Mouse (Mus musculus) heart, postnatal 0 days (tissue): ENCODE measurements at regions not wholly inside any gene's neighbourhood (a gene's known extent, or its start where the extent isn't known, plus 50 kb on each side); places are given as distances from the start of the nearest gene placed in this dataset.

Experiments
- ATAC-seq: fragments of 200-750 bp; cut with Nextera tagmentation; 2 replicates; pipeline ENCODE4 v1.8.0; 2017; ENCODE audit warnings: low read depth, moderate number of reproducible peaks, moderate library complexity; ENCODE audit not compliant: insufficient read depth
- DNase-seq: peaks from one replicate; pipeline ENCODE4 v3.0.0-alpha.2; 2016; ENCODE audit warnings: low spot score
- H3K27ac ChIP-seq: fragments of 300-500 bp; sonication (generic); 2 replicates; pipeline ENCODE4 v1.5.1; 2014; ENCODE audit warnings: low read depth, mild to moderate bottlenecking
- H3K27me3 ChIP-seq: fragments of 300-500 bp; sonication (generic); 2 replicates; pipeline ENCODE4 v1.6.1; 2014; ENCODE audit warnings: low read length, mixed read lengths; ENCODE audit not compliant: control insufficient read depth, insufficient read depth
- H3K36me3 ChIP-seq: fragments of 300-500 bp; sonication (generic); replicated peaks from 2 replicates; pipeline ENCODE4 v1.6.1; 2014; ENCODE audit warnings: low read length, mixed read lengths; ENCODE audit not compliant: control insufficient read depth, insufficient read depth
- H3K4me1 ChIP-seq: fragments of 300-500 bp; sonication (generic); 2 replicates; pipeline ENCODE4 v1.6.1; 2014; ENCODE audit warnings: antibody characterized with exemption; ENCODE audit not compliant: control insufficient read depth, insufficient read depth
- H3K4me2 ChIP-seq: fragments of 300-500 bp; sonication (generic); 2 replicates; pipeline ENCODE4 v1.6.1; 2014; ENCODE audit warnings: low read depth, mild to moderate bottlenecking, low read length, moderate library complexity
- H3K4me3 ChIP-seq: fragments of 300-500 bp; sonication (generic); 2 replicates; pipeline ENCODE4 v1.5.1; 2014; ENCODE audit warnings: low read depth, low read length
- H3K9ac ChIP-seq: fragments of 300-500 bp; sonication (generic); replicated peaks from 2 replicates; pipeline ENCODE4 v1.6.1; 2014; ENCODE audit warnings: low read depth, low read length, mixed read lengths
- H3K9me3 ChIP-seq: fragments of 300-500 bp; sonication (generic); replicated peaks from 2 replicates; pipeline ENCODE4 v1.6.1; 2016; ENCODE audit warnings: low read length; ENCODE audit not compliant: control insufficient read depth
- CTCF ChIP-seq: IDR thresholded peaks from 2 replicates; pipeline ENCODE4 v1.5.1; 2016; ENCODE audit warnings: antibody characterized with exemption, control low read depth, low read depth
- EP300 ChIP-seq: IDR thresholded peaks from 2 replicates; pipeline ENCODE4 v1.6.1; 2016; ENCODE audit warnings: antibody characterized with exemption, low read depth
- WGBS: fragments of 180-500 bp; shearing (Covaris S2); extraction: QIAGEN DNeasy Blood & Tissue Kit; methylation state at CpG from one replicate; pipeline ENCODE4 v1.1.7; 2014; 5-methylcytosine and 5-hydroxymethylcytosine counted together

DNA sequence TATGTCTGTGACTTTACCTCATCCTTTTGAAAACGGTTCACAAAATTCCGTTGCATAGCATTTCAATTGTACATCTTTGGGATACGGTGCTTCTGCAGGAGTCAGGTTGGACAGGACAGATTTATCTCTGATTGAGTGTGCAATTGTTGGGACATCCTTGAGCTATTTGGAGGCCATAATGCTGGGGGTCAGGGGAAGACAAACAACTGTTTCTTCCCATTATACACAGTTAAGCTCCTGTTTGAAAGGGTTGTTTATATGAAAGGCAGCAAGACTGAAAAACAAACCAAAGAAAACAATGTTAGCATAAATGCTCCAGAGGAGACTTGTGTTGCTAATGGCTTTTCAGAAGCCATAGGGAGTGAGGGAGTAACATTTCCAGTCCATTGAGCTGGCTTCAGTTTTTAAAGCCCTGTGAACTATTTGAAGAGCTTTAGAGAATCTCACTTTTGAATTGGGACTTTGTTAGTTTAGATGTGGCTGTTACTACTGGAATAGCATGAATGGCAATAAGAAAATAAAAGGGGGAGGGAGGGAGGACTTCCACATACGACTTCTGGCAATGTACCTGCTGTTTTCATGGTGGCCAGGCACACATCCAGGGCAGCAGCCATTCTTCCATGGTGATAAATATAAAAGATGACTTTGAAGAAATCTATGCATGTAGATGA lies 351.3 kb downstream of the Rpl36a-ps1 start:
- Histone ChIP-seq H3K9ac (no peak overlapping the region), H3K27me3 (no peaks in the 10 kb centered on the region), H3K27ac (no peak overlapping the region), H3K9me3 (no peaks in the 10 kb centered on the region), H3K4me2 (no peak overlapping the region), H3K36me3 (no peaks in the 10 kb centered on the region), H3K4me1 (no peaks in the 10 kb centered on the region), H3K4me3 (no peak overlapping the region)
- DNase-seq (no peak), ATAC-seq (no peak)
- WGBS: 72% methylated on average over 4 of the region's 4 CpGs
- TF ChIP-seq EP300 (no peak), CTCF (no peak)

DNA sequence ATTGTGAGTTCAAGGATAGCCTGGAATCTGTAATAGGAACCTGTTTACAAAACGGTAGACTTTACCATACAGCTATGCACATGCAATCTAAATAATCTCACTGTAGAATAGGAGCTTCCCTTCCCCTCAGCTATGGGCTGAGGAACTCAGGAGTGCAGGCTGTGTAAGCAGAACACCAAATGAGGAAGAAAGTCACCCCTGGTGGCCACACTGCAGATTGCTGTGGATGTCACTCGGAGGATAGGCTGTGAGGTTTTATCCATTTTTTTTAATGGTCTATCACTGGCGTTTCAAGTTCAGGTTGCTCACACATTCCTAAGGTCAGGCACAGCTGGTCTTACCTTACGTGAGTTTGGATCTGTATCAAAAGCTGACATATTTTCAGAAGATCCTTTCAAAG lies 365.1 kb downstream of the Rpl36a-ps1 start:
- Histone ChIP-seq H3K4me3 (no peak overlapping the region), H3K9me3 (no peaks in the 10 kb centered on the region), H3K9ac (no peak overlapping the region), H3K4me1 (0 out of 2 replicates have a peak, but pooled peaks cover 5% of the 10 kb centered on the region), H3K36me3 (no peaks in the 10 kb centered on the region), H3K4me2 (no peak overlapping the region), H3K27me3 (no peaks in the 10 kb centered on the region), H3K27ac (no peak overlapping the region)
- WGBS: 66% methylated on average over 4 of the region's 4 CpGs
- ATAC-seq: no peak
- no peak for DNase-seq
- TF ChIP-seq EP300: no peak
- TF ChIP-seq CTCF: no peak

DNA sequence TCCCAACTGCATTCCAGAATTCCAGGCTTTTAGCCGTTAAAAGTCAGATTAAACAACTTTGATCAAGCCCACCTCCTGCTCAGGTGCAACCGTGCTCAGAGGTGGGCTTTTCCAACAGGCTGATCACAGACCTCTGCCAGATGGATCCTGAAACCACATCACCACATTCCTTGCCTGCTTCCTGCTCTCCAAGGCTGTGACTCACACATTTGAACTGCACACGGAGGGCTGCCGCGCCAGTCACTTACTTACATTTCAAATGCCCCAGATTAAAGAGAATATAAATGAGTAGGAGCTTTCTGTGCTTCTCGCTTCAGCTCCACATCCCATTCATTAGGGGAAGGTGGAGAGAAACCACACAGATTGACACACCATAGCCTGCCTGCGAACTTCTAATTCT lies 367.6 kb downstream of the Rpl36a-ps1 start:
- TF ChIP-seq EP300: no peak
- no peak for TF ChIP-seq CTCF
- peak overlapping the region; percentile 33 for H3K4me2 ChIP-seq
- 21% methylated on average over 7 of the region's 7 CpGs for WGBS
- H3K27me3 ChIP-seq: no peaks in the 10 kb centered on the region
- no peak overlapping the region for H3K9ac ChIP-seq
- DNase-seq: peak; percentile 9
- no peak for ATAC-seq
- 0 out of 2 replicates have a peak, but pooled peaks cover 5% of the 10 kb centered on the region for H3K4me1 ChIP-seq
- no peak overlapping the region for H3K4me3 ChIP-seq
- H3K9me3 ChIP-seq: no peaks in the 10 kb centered on the region
- no peaks in the 10 kb centered on the region for H3K36me3 ChIP-seq
- H3K27ac ChIP-seq: no peak overlapping the region

DNA sequence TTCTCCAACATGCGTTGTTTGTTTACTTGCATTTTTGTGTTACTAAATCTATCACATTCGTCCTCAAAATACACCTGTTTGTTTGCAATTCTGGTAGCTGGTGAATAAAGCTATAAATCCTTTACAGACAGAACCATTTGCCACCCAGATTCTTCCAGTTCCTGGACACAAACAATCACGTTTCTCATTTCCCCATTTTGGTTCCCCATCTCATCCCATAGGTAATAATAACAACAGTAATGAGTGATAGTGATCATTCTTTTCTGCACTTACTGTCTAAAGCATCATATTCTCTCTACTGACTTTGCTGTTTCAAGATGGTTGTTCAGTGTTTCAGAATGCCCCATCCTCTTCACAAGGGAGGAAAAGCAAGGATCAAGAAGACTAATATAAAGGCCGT lies 368.3 kb downstream of the Rpl36a-ps1 start:
- Histone ChIP-seq H3K27ac (no peak overlapping the region), H3K36me3 (no peaks in the 10 kb centered on the region), H3K9me3 (no peaks in the 10 kb centered on the region), H3K9ac (no peak overlapping the region), H3K4me2 (no peak overlapping the region), H3K4me3 (no peak overlapping the region), H3K4me1 (0 out of 2 replicates have a peak, but pooled peaks cover 5% of the 10 kb centered on the region), H3K27me3 (no peaks in the 10 kb centered on the region)
- no peak for DNase-seq
- 87% methylated on average over 4 of the region's 4 CpGs for WGBS
- TF ChIP-seq CTCF (no peak), EP300 (no peak)
- ATAC-seq: no peak

DNA sequence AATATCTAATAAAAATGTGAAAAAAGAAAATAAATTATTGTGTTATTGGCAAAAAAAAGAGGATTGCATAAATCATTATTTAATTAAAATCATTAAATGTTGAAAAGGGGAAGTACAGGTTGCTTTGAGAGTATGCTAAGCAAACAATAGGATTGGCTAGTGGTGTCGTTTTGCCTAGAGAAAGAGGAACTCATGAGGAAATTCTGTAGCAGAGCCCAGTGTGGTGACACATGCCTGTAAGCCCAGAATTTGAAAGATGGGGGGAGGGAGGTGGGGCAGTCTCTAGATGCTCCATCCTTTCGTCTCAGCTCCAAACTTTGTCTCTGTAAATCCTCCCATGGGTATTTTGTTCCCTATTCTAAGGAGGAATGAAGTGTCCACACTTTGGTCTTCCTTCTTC lies 388.3 kb downstream of the Rpl36a-ps1 start:
- 45% methylated on average over 2 of the region's 2 CpGs for WGBS
- H3K4me1 ChIP-seq: no peaks in the 10 kb centered on the region
- no peak overlapping the region for H3K27ac ChIP-seq
- DNase-seq (no peak), ATAC-seq (no peak)
- TF ChIP-seq CTCF: no peak
- no peak for TF ChIP-seq EP300
- no peak overlapping the region for H3K4me3 ChIP-seq
- no peak overlapping the region for H3K9ac ChIP-seq
- H3K27me3 ChIP-seq: no peaks in the 10 kb centered on the region
- H3K9me3 ChIP-seq: no peaks in the 10 kb centered on the region
- H3K4me2 ChIP-seq: no peak overlapping the region
- no peaks in the 10 kb centered on the region for H3K36me3 ChIP-seq

DNA sequence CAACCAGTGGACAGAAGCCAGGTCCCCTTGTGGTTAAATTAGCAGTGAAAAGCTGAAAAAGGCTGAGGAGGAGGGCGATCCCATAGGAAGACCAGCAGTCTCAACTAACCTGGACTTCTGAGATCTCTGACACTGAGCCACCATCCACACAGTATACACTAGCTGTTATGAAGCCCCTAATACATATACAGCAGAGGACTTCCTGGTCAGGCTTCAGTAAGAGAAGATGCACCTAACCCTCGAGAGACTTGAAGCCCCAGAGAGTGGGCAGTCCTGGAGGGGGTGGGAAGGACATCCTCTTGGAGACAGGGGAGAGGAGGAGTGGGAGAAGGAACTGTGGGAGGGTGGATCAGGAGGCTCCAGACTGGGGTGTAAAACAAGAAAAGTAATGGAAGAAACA lies 397.9 kb downstream of the Rpl36a-ps1 start:
- DNase-seq (no peak), ATAC-seq (no peak)
- Histone ChIP-seq H3K27me3 (no peaks in the 10 kb centered on the region), H3K36me3 (no peaks in the 10 kb centered on the region), H3K9ac (no peak overlapping the region), H3K4me1 (no peaks in the 10 kb centered on the region), H3K9me3 (no peaks in the 10 kb centered on the region), H3K27ac (no peak overlapping the region), H3K4me2 (no peak overlapping the region), H3K4me3 (no peak overlapping the region)
- TF ChIP-seq CTCF (no peak), EP300 (no peak)
- WGBS: 77% methylated on average over 2 of the region's 2 CpGs
